Mouse (Mus musculus) CH12.LX (cell line): ENCODE data around the gene Slc22a17.

Experiments used
- CHD2 ChIP-seq: IDR thresholded peaks from 2 replicates; pipeline ENCODE4 v1.6.1; 2011; ENCODE audit warnings: low read length, improper control_type of control experiment
- CTCF ChIP-seq, 2 experiments: IDR thresholded peaks in 1 of 2; conservative IDR thresholded peaks in 1 of 2; 2 replicates each; pipeline ENCODE4 v1.5.1; 2011 to 2012; ENCODE audit warnings: low read depth in 2 of 2, low read length in 2 of 2, improper control_type of control experiment in 1 of 2, inconsistent platforms in 1 of 2, mild to moderate bottlenecking in 1 of 2, moderate library complexity in 1 of 2
- ELF1 ChIP-seq: IDR thresholded peaks from 2 replicates; pipeline ENCODE4 v1.6.1; 2014; ENCODE audit warnings: low read depth, mild to moderate bottlenecking, inconsistent platforms, low read length, improper control_type of control experiment
- EP300 ChIP-seq: IDR thresholded peaks from 2 replicates; pipeline ENCODE4 v1.6.1; 2011; ENCODE audit warnings: low read length, improper control_type of control experiment
- ETS1 ChIP-seq: conservative IDR thresholded peaks from 2 replicates; pipeline ENCODE4 v1.6.1; 2012; ENCODE audit warnings: low read depth, mild to moderate bottlenecking, inconsistent platforms, low read length, improper control_type of control experiment, moderate library complexity
- JUND ChIP-seq: conservative IDR thresholded peaks from 2 replicates; pipeline ENCODE4 v1.6.1; 2011; ENCODE audit warnings: low read depth, low read length, improper control_type of control experiment
- MAX ChIP-seq: IDR thresholded peaks from 2 replicates; pipeline ENCODE4 v1.6.1; 2011; ENCODE audit warnings: low read length, improper control_type of control experiment
- POLR2A ChIP-seq: IDR thresholded peaks from 2 replicates; pipeline ENCODE4 v1.6.1; 2011; ENCODE audit warnings: low read depth, mild to moderate bottlenecking, improper control_type of control experiment, low read length
- ZC3H11A ChIP-seq: IDR thresholded peaks from 2 replicates; pipeline ENCODE4 v1.6.1; 2012; ENCODE audit warnings: low read depth, mild to moderate bottlenecking, inconsistent platforms, low read length, improper control_type of control experiment
- ZMIZ1 ChIP-seq: IDR thresholded peaks from 2 replicates; pipeline ENCODE4 v1.6.1; 2012; ENCODE audit warnings: low read depth, mild to moderate bottlenecking, inconsistent platforms, low read length, improper control_type of control experiment
- ZNF384 ChIP-seq: IDR thresholded peaks from 2 replicates; pipeline ENCODE4 v1.6.1; 2012; ENCODE audit warnings: low read depth, low read length, improper control_type of control experiment, inconsistent platforms

DNA sequence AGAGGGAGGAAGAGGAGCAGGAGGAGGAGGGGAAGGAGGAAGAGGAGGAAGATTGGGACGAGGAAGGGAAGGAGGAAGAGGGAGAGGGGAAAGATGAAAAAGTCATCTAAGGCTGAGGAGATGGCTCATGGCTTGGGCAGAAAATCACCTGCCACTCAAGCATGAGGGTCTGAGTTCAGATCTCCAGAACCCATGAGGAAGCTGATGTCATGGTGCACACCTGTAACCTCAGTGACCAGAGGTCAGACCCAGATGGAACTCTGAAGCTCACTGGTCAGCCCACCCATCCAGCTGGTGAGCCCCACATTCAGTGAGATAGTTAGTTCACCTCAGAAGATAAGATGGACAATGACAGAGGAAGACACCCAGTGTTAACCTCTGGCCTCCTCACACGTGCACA lies 32.0 kb upstream of the Slc22a17 start:
- TF ChIP-seq ETS1 (no peak), CHD2 (no peak), ELF1 (no peak), CTCF (conservative IDR thresholded peaks at IDR 0.05 in 1 of 2, IDR thresholded peaks at IDR 0.05 in 1 of 2; ENCODE audit: low read depth in 2 of 2, low read length in 2 of 2) (no peak), ZC3H11A (no peak), MAX (no peak), ZMIZ1 (no peak), JUND (no peak), EP300 (no peak), POLR2A (no peak), ZNF384 (no peak)
